Mouse (Mus musculus) erythroblast, embryonic 14.5 days (primary cell): Measurements from ENCODE around the gene Cadps. TPM values are rescaled to one million over a fixed set of nuclear protein-coding genes. Genes with fewer than 3 reads are reported as not detected.

Source experiments
- H3K27me3 ChIP-seq: 2 replicates; pipeline ENCODE4 v1.6.1; 2012; ENCODE audit warnings: inconsistent platforms; ENCODE audit not compliant: control insufficient read depth
- H3K36me3 ChIP-seq: 2 replicates; pipeline ENCODE4 v1.6.1; 2012; ENCODE audit warnings: mild to moderate bottlenecking, inconsistent platforms; ENCODE audit not compliant: control insufficient read depth
- H3K4me1 ChIP-seq: 2 replicates; pipeline ENCODE4 v1.6.1; 2012; ENCODE audit warnings: inconsistent platforms; ENCODE audit not compliant: control insufficient read depth
- H3K4me3 ChIP-seq: replicated peaks from 2 replicates; pipeline ENCODE3; 2012; ENCODE audit warnings: moderate library complexity, mild to moderate bottlenecking, inconsistent platforms
- H3K9me3 ChIP-seq: 2 replicates; pipeline ENCODE4 v1.6.1; 2012; ENCODE audit warnings: low read length, inconsistent platforms, mixed read lengths; ENCODE audit not compliant: control insufficient read depth
- GATA1 ChIP-seq: IDR thresholded peaks from 2 replicates; pipeline ENCODE4 v1.6.1; 2012; ENCODE audit warnings: low read length, inconsistent platforms, mixed read lengths
- TAL1 ChIP-seq: IDR thresholded peaks from 3 replicates; pipeline ENCODE4 v1.6.1; 2012; ENCODE audit warnings: low read length, inconsistent platforms, mixed read lengths
- polyA plus RNA-seq: library from polyadenylated mRNA; stranded (reverse); fragments of >175 nt; gene quantifications from 2 replicates; pipeline ENCODE4 v1.2.3, GENCODE M21; 2012

Gene Cadps
- polyA plus RNA-seq: under 0.01 TPM in 1 of 2 replicates, not detected in the other

DNA sequence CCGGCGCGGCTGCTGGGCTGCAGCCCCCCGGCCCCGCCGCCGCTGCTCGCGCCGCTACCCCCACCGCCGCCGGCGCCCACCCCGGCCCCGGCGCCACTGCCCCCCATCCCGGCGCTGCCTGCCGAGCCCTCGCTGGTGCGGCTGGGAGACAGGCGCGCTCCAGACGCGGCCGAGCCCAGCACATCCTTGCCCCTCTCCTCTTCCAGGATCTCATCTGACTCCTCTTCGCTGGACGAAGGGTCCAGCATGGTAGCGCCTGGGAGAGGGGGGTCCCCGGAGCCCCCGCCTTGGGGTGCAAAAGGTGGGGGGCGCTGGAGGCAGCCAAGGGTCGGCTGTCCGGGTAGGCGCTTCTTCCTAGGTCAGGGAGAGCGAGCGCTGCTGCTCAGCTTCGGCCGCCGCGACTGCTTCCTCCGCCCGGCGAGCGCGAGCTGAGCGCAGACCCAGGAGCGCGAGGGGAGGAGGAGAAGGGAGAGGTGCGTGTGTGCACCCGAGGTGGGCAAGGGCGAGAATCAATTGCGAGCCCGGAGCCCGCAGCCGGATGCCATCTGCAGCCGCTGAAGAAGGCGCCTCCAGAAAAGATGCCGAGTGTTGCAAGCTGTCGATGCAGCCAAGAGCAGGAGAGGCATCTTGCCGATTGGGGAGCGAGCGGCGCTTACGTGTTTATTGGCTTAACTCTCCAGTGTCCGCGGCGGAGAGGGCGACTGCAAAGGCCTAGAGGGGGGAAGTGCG is at the start of gene Cadps:
Cadps (minus strand) TSS at position 589 of the 729 bp plus-strand sequence.
- Histone ChIP-seq H3K36me3 (no peaks in the 10 kb centered on the region), H3K9me3 (no peaks in the 10 kb centered on the region), H3K4me3 (no peak within 1 kb of the TSS), H3K27me3 (peaks cover 27% of the 10 kb centered on the region), H3K4me1 (no peaks in the 10 kb centered on the region)
- TF ChIP-seq TAL1 (no peak), GATA1 (no peak)

DNA sequence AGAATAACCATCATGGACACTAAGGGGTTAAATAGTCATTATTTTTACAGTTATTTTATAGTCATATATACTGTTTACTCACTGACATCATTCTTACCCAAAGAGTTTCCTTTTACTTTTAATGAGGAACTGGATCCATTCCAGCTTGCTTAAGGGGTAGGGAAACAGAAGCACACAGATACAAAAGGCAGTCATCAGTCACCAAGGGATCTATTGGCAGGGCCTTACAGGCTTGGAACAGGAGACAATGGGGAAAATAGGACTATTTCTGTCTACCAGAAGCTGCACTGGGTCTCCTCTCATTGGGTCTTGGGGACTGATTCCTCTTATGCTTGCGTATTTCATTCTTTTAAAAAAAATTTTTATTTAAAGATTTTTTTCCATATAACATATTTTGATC is 46.7 kb upstream of the Cadps start:
- H3K36me3 ChIP-seq: no peaks in the 10 kb centered on the region
- no peaks in the 10 kb centered on the region for H3K27me3 ChIP-seq
- no peak overlapping the region for H3K4me3 ChIP-seq
- H3K4me1 ChIP-seq: no peaks in the 10 kb centered on the region
- no peak for TF ChIP-seq GATA1
- TF ChIP-seq TAL1: no peak
- no peaks in the 10 kb centered on the region for H3K9me3 ChIP-seq

DNA sequence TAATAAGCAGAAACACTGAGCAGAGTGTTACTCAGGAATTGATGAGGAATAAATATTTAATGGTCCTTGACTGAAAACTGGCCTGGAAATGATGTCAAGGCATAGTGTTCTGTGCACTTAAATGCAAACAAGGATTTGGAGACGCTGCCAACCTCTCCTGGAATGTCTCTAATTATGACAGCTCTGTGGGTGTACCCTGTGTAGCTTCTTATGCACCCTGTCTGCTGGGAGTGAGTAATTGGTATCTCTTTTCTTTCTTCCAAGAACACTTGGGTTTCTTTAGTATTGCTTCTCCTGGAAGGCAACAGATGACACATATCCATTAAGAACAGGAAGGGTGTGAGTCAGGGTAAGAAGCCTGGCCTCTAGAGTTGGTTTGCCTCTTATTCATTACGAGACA is 42.4 kb upstream of the Cadps start:
- no peaks in the 10 kb centered on the region for H3K4me1 ChIP-seq
- no peaks in the 10 kb centered on the region for H3K27me3 ChIP-seq
- no peaks in the 10 kb centered on the region for H3K36me3 ChIP-seq
- H3K4me3 ChIP-seq: no peak overlapping the region
- H3K9me3 ChIP-seq: no peaks in the 10 kb centered on the region
- no peak for TF ChIP-seq TAL1
- no peak for TF ChIP-seq GATA1

DNA sequence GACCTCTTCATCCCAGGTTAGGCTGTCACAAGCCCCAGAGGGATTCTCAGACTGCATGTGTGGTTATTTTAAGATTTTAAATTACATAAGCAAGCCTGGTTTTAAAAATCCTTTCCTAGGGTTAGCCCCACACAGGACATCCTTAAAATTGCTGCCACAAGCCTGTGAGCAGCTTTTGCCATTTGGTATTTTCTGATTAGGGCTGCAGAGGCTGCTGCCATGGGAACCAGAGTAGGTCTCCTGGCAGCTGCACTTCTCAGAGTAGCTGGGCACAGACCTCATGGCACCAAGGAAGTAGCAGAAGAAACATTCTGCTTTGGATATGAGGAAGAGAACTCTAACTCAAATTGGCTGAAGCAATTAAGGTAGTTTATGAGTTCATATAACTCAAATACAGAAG is 21.0 kb upstream of the Cadps start:
- H3K4me3 ChIP-seq: no peak overlapping the region
- no peaks in the 10 kb centered on the region for H3K36me3 ChIP-seq

DNA sequence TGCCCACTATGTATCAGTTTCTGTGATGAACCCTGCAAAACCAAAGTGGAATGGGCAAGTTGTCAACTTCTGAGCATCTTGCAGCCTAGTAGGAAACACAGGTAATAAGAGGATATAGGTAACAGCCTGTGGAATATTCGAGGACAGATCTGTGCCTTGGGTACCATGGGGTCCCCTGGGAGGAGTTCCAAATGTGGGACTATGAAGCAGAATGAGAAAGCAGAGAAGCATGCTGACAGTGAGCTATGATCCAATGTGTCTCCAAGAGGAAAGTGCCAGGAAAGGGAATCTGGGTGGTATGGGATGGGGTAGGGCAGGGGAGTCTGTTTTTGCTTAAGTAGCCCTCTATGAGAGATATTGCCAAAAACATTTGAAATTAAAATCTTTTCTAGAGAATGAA is 16.6 kb upstream of the Cadps start:
- Histone ChIP-seq H3K27me3 (no peaks in the 10 kb centered on the region), H3K4me1 (no peaks in the 10 kb centered on the region), H3K4me3 (no peak overlapping the region), H3K36me3 (no peaks in the 10 kb centered on the region), H3K9me3 (no peaks in the 10 kb centered on the region)
- TF ChIP-seq TAL1: no peak
- no peak for TF ChIP-seq GATA1

More for the DNA sequence above, 21.0 kb upstream of the Cadps start:
- no peak for TF ChIP-seq TAL1
- TF ChIP-seq GATA1: no peak
- H3K27me3 ChIP-seq: no peaks in the 10 kb centered on the region
- H3K9me3 ChIP-seq: no peaks in the 10 kb centered on the region; the same call in 1 of the 2 replicates
- no peaks in the 10 kb centered on the region for H3K4me1 ChIP-seq

GRCm38 (mm10) chr14:12838949-12839348 is 16.1 kb upstream of the Cadps start:
- Histone ChIP-seq H3K27me3 (no peaks in the 10 kb centered on the region), H3K4me3 (no peak overlapping the region), H3K36me3 (no peaks in the 10 kb centered on the region), H3K9me3 (no peaks in the 10 kb centered on the region), H3K4me1 (no peaks in the 10 kb centered on the region)
- TF ChIP-seq GATA1 (no peak), TAL1 (no peak)

GRCm38 (mm10) chr14:12838323-12838722 is 15.4 kb upstream of the Cadps start:
- Histone ChIP-seq H3K4me3 (no peak overlapping the region), H3K4me1 (no peaks in the 10 kb centered on the region), H3K36me3 (no peaks in the 10 kb centered on the region), H3K9me3 (no peaks in the 10 kb centered on the region), H3K27me3 (no peaks in the 10 kb centered on the region)
- TF ChIP-seq GATA1 (no peak), TAL1 (no peak)

- no peak overlapping the region for H3K4me3 ChIP-seq
- H3K9me3 ChIP-seq: no peaks in the 10 kb centered on the region
- no peaks in the 10 kb centered on the region for H3K27me3 ChIP-seq
- no peak for TF ChIP-seq TAL1
- TF ChIP-seq GATA1: no peak
- no peaks in the 10 kb centered on the region for H3K4me1 ChIP-seq
- no peaks in the 10 kb centered on the region for H3K36me3 ChIP-seq
These were observed 15.0 kb upstream of the Cadps start for GRCm38 (mm10) chr14:12837902-12838301.

DNA sequence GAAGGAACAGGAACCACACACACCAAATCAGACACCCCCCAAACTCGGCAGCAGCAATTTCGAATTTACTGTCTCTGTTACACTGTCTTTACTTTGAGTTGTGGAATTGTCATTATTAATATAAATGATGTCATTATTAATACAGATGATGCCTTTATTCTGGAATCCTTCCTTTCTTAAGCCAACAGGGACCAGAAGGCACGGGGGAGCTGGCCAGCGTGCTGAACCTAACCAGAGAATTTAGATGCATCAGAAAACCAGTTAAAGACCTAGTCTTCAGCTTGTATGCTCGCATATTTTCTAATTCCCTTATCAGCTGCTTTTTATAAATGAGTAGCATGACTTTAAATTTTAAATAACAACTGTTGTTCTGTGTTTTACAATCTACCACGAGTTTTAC is 902 bp upstream of the Cadps start:
- Histone ChIP-seq H3K36me3 (no peaks in the 10 kb centered on the region), H3K9me3 (no peaks in the 10 kb centered on the region), H3K4me1 (no peaks in the 10 kb centered on the region), H3K27me3 (peaks cover 27% of the 10 kb centered on the region), H3K4me3 (no peak overlapping the region)
- TF ChIP-seq TAL1 (no peak), GATA1 (no peak)

DNA sequence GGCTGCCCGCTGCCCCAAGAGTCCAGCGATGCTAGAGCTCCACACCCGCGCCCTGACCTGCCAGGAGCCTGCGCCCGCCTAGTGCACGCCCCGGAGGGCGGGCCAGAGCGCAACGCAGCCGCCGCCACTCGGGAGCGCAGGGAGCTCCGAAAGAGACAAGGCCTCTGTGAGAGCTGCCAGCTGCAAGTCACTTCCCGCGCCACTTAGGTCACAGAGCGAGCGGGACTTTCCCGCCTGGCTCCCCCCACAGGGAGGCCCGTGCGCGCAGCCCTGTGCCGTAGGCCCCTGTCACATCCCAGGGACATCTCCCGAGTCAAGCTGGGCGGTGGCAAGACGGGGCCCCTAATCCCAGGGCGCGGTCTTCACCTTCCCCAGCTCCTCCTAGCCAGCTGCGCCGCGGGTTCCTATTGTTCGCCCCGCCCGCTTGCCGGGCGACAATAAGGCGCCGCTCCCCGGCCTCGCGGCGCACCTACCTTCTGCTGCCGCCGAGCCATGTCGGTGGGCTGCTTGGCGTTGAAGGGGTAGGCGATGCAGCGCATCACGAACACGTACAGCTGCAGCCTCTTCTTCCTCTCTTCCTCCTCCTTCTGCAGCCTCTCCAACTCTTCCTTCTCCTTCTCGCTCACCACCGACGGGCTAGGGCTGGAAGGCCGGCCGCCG is 918 bp downstream of the Cadps start:
- Histone ChIP-seq H3K4me1 (no peaks in the 10 kb centered on the region), H3K36me3 (no peaks in the 10 kb centered on the region), H3K9me3 (no peaks in the 10 kb centered on the region), H3K4me3 (no peak overlapping the region), H3K27me3 (peaks cover 27% of the 10 kb centered on the region)
- TF ChIP-seq GATA1 (no peak), TAL1 (no peak)
